Mouse (Mus musculus) 416B (cell line): ENCODE data around the gene Crtc2.
"Not testable (repeated sequence)": the region's sequence is repeated elsewhere in the genome, so short reads cannot be mapped to it uniquely, and the experiment has no call there.

Experiments used
- DNase-seq: peaks from one replicate; pipeline ENCODE4 v3.0.0; 2011; ENCODE audit warnings: low read depth

Crtc2 gene

DNA sequence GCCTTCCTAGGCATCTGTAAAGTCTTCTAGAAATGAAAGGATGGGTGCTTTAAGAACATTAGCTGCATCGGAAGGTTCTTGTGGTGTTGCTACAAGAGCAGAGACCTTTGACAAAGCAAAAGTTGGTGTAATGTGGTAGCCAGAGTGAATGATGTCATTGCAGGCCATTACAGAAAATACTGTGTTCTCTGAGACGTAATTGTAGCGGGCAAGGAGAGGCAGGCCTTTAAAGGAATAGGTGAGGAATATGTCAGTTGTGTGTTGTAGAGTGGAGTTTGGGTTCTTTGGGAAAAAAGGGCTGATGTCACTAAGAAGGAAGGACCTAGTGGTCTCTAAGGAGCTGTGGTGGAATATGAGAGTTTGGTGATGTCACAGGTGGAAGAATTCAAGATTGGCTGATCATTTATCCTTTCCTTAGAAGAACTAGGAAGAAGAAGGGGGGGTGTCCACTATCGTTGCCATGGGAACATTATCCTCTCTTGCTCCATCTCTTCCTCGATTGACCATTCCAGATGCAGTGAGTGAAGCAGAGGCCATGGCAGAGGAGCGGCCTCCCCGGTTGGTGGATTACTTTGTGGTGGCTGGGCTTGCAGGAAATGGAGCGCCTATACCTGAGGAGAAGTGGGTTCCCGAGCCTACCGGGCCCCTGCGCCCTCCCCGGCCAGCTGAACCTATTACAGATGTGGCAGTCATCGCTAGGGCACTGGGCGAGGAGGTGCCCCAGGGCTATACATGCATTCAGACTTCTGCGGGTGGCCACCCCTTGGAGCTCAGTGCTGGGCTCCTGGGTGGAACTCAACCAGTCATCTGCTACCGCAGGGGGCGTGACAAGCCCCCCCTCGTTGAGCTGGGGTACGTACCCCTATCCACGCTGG, 13.2 kb downstream of the Crtc2 start:
- DNase-seq: peak; percentile 44

DNA sequence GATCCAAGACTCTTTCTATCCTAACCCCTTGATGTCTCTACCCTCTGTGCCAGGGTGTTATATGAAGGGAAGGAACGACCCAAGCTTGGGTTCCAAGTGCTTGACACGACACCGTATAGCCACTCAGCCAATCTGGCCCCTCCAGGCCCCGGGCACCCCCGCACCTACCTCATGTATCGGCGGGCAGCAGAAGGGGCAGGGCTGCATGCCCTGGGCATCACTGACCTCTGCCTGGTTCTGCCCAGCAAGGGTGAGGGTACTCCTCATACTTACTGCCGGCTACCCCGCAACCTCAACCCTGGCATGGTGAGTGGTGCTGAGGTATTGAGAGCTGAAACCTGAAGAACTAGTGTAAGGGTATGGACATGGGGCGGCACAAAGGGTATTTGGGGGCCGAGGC, 14.2 kb downstream of the Crtc2 start:
- no peak for DNase-seq

DNA sequence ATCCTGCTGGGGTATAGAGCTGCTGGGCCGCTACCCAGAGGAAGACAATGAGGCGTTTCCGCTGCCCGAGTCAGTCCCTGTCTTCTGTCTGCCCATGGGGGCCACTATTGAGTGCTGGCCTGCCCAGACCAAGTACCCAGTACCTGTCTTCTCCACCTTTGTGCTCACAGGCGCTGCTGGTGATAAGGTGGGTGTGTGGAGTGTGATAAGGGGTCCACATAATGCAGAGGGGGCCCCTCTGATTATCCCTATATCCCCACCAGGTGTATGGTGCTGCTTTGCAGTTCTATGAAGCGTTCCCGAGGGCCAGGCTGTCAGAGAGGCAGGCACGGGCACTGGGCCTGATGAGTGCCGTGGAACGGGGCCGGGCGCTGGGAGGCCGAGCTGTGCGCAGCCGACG, 15.0 kb downstream of the Crtc2 start:
- no peak for DNase-seq

DNA sequence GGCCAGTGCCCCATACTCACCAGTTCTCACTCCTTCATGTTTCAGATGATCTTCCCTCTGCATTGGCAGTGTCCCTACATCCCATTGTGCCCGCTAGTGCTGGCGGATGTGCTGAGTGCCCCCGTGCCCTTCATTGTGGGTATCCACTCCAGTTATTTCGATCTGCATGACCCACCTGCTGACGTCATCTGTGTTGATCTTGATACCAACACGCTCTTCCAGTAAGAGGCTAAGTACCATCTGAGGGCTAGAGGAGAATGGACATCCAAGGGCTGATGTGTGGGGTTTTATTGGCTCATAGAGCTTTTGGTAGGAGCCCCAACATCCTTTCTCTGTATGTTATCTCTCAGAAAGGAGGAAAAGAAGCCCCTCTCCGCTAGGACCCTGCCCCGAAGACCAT, 16.8 kb downstream of the Crtc2 start:
- no peak for DNase-seq

DNA sequence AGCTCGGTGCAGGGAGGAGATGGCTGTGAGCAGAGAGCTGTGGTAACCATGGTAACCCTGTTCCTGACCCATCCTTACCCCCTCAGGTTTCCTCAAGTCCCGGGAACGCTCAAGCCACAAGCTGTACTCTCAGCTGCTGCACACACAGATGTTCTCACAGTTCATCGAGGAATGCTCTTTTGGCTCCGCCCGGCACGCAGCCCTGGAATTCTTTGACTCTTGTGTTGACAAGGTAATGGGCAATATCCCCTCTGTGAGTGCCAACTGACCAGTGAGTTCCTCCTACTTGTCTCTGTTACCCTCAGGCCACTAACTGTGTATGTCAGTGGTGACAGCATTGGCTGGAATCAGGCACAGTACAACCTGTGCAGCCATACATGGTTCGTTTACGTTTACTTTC, 18.2 kb downstream of the Crtc2 start:
- DNase-seq: no peak

DNA sequence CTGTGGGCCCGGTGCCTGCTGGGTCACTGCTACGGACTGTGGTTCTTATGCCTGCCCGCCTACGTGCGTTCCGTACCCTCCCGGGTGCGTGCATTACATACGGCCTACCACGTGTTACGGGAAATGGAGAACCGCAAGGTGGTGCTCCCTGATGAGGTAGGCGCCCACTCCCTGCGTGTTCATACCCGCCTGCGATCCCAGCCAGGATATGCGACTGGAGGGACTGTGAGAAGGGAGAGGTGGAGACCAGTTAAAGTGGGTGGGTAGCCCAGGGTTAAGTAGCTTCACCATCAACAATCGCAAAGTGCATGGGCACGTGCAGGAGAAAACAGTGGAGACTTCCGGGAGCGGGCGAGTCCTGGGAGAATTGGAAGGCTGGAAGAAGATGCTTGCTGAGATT, 19.9 kb downstream of the Crtc2 start:
- no peak for DNase-seq

DNA sequence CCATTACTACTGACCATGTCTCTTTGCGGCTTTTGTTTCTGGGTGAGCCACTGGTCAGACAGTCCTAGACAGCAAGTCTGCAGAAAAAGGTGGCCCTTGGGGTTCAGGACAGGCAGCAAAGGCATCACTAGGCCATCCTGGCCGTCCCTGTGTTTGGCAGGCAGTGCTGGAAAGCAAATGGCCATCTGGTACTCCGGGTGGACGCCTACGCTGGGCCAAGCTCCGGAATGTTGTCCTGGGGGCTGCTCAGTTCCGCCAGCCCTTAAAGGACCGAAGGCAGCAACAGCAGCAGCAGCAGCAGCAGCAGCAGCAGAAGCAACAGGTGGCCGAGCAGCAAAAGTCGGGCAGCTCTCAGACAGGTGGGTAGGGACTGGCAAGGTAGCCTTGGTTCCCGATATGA, 21.3 kb downstream of the Crtc2 start:
- no peak for DNase-seq

DNA sequence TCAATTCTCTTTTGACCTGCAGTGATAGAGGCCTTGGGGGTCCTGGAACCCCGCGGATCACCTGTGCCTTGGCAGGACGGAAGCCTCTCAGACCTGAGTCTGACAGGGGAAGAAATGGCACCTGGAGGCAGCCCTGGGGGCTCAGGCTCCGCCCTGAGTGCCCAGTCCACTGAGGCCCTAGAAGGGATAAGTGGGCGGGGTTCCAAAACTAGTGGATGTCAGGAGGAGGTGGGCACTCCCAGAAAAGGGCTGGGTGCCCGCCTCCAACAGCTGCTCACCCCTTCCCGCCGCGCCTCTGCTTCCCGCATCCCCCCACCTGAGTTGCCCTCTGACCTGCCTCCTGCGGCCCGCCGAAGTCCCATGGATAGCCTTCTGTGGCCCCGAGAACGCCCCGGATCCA, 22.9 kb downstream of the Crtc2 start:
- DNase-seq: no peak

DNA sequence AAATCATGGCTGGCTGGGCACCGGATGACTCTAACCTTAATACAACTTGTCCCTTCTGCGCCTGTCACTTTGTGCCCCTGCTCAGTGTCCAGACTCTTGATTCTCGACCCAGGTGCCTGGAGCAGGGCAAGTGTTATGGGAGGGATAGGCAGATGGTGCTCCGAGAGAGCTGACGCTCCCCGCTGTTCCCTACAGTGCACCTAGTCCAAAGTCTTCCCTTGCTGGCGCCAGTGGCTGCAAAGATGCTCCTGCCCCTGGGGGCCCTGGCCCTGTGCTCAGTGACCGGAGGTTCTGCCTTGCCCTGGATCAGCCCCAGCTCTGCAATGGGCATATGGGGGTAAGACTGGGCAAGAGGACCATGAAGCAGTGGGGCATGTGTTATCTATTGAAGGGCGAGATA, 23.8 kb downstream of the Crtc2 start:
- DNase-seq: no peak

DNA sequence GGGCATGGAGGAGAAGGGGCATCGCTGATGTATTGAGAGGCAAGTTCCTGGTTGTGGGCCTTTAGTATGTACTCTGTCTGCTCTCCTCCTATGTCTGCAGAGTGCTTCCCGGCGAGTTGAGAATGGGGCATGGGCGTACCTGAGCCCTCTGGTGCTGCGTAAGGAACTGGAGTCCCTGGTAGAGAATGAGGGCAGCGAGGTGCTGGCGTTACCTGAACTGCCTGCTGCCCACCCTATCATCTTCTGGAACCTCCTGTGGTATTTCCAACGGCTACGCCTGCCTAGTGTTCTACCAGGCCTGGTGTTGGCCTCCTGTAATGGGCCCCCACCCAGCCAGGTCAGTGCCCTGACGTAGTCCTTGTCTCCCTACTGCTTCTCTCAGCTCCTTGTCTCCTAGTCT, 24.2 kb downstream of the Crtc2 start:
- DNase-seq: no peak

DNA sequence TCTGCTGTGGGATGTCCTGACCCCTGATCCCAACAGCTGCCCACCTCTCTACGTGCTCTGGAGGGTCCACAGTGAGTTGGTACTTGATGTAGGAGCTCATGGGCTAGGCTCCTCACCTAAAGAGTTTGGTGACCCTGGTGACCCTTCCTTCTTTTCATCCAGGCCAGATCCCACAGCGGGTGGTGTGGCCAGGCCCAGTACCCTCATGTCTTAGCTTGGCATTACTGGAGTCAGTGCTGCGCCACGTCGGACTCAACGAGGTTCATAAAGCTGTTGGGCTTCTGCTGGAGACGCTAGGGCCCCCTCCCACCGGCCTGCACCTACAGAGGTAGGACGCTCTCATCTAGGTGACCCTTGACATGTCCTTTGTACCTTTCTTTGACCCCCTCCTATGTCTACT, 25.3 kb downstream of the Crtc2 start:
- no peak for DNase-seq

DNA sequence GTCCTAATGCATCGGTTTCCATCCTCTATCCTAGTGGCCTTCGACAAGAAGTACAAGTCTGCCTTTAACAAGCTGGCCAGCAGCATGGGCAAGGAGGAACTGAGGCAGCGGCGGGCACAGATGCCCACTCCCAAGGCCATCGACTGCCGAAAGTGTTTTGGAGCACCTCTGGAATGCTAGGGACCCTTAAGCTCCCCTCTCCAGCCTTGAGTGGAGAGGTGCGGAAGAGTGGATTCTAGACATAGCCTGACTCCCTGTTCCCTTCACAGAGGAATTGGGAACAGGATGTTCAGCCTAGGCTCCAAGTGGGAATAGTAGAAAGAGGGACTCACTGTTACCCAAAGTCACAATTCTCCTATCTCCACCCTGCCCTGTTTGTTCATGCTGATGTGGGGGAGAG, 25.8 kb downstream of the Crtc2 start:
- no peak for DNase-seq

DNA sequence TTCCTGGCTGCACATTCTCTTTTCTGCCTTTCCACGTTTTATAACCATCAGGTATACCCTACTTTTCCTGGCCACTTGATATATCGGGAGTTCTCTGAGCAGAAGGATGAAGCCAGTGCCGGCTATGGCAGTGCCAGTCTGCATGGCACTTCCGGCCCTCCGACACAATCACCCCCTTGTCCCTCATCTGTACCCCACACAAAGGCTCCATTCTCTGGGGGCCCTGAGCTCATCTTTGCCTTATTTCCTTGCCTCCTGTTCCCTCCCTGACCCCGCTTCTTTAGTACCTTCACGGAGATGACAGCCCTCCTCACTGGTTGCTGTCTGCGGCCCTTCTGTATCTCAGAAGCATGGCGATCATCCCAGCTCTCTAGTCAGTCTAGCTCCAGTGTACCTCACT, 26.7 kb downstream of the Crtc2 start:
- DNase-seq: no peak

DNA sequence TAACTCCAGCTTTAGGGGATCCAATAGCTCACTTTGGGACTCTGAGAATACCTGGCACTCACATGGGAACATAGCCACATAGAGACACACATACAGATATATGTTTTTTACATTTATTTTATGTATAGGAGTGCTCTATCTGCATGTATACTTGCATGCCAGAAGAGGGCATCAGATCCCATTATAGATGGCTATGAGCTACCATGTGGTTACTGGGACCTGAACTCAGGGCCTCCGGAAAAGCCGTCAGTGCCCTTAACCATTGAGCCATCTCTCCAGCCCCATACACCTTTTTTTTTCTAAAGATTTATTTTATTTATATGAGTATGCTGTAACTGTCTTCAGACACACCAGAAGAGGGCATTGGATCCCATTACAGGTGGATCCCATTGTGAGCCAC, 30.2 kb downstream of the Crtc2 start:
- no peak for DNase-seq

DNA sequence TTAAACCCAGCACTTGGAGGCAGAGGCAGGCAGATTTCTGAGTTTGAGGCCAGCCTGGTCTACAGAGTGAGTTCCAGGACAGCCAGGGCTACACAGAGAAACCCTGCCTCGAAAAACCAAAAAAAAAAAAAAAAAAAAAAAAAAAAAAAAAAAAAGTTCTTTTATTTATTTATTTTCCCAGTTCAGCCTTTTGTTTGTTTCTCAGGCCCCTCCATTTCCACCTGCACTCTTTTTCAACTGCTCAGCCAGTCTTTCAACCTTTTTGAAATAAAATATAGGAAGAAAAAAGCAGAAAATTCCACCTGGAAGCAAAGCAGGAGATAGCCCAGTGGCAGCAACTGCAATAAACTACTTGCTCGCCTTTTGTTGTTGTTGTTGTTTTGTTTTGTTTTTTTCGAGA, 35.4 kb downstream of the Crtc2 start:
- not testable (repeated sequence) for DNase-seq

DNA sequence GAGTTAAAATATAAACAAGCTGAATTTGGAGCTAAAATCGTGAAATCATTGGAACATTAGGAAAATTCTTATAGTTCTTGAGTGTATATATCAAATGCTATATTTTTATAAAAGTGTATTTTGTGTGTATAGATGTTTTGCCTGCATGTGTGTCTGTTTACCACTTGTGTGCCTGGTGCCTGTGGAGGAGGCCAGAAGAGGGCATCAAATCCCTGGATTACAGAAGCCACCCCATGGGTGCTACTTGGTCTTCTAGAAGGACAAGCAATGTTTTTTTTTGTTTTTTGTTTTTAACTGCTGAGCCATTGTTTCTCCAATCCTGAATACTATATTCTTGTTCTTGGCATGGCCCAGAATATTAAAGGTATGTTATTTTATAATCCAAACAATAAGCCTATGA, 36.6 kb downstream of the Crtc2 start:
- DNase-seq: peak; percentile 58

DNA sequence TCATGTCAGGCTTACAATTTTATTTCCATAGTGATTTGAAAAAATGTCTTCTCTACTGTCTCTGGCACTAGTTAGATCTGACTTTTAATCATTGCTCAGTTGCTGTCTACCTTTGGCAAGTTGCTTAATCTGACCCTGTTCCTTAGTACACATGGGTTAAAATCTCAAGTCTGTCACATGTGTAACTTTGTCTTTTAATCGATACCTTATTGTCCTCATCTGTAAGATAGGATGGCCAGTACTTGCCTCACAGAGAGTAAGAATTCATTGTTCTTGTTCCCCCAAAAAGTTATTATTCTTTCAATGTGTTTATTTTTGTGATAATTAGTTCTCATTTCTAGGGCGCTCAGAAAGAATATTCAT, 38.0 kb downstream of the Crtc2 start:
- DNase-seq: no peak

DNA sequence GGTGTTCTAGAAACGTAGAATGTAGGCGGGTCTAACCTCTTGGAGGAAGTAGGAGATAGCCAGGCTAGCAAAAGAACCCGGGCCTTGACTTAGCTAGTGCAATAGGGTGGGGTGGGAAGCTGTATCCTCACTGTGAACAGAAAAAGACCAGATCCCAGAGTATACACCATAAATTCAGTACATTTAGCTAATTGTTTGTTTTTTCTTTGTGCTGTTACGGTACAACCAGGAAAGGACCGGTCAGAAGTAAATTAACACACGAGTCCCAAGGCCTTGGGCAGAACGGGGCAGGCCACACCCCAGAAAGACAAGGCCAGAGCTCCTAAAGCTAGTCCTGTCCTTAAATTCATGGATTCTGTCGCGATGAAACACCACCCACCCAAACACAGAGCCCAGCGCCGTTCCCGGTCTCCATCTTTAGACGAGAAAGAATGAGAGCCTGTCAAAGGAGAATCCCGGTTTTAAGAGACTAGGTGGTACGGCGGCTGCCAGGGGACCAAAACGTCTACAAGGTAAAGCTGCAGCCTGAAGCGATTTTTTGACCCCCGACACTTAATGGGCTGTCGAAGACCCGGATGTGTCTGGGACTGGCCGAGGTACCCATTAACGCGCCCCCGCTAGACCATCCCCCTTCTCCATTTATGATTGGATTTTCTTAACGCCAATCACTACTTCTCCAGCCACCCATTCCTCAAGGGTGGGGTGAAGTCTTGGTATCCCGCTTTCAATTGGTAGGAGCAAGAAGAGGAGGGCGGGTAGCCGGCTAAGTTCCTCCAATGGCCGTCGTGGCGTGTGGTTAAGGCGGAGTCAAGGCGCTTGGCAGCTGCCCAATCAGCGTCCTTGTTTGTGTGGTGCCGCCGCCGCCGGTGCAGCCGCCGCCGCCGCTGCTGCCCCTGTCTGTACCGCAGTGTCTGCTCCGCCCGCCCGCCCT, 38.6 kb downstream of the Crtc2 start, which contains the start of gene Gatad2b:
Gene Gatad2b (plus strand): TSS at position 834 of the 931 bp plus-strand sequence.
- peak; percentile 100 for DNase-seq

DNA sequence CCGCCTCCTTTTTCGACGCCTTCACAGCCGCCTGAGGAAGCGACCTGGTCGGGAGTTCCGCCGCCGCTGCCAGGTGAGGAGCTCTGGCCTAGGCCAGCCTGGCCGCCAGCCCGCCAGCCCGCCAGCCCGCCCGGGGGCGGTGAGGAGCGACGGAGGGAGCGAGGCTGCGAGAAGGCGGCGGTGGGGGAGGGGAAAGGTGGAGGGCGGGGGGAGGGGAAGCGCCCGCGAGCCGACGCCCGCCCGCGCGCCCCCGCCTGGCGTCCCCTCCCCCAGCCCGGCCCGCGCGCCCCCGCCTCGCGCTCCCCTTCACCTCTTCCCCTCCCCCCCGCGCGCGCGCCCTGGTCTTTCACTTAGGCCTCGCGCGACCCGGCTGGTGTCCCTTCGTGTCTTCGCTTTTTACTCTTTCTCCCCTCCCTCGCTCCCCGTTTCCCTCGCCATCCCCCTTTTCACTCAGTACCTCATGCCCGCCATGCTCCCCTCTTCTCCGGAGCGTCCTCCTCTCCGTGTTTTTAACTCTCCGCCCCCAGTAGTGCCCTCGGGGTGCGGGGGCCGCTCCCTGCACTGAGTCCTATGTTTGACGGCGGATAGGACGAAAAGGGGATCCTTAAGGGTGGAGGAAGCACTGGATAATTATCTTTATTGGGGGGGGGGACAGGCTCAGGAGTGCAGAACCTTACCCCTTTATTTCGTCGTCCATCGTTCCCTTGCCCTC, 39.5 kb downstream of the Crtc2 start:
- peak; percentile 61 for DNase-seq

DNA sequence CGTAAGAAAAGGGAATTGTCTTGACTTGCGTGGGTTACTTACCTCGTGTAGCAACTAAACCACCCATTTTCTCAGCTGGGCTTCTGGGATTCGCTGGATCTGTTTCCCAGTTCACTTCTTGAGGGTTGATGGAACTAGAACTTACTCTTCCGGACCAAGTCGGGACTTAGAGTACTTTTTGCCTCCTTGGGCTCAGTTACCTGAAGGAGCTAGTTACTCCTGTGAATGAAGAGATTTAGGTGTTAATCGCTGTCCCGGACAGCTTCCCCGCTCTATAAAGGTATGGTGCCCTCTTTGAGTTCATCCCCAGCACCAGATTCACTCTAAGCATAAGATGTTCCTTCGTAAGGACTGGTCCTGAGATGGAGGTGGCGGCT, 40.1 kb downstream of the Crtc2 start:
- peak; percentile 39 for DNase-seq

DNA sequence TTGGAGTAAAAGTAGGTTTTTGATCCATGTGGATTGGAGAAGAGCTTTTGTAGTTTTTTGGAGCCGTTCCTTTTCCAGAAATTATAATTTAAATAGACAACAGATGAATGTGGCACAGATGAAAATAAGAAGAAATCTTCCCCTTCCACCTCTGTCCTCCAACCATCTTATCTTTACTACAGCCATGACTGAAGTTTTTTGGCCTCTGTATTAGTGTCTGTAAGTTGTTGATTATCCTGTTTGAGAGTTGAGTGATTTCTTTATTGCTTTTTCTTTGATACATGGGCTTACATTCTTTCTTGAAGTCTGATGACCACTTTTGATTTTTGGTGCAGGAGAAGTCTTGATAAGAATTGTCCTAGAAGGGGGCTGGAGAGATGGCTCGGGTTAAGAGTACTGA, 40.7 kb downstream of the Crtc2 start:
- DNase-seq: no peak

DNA sequence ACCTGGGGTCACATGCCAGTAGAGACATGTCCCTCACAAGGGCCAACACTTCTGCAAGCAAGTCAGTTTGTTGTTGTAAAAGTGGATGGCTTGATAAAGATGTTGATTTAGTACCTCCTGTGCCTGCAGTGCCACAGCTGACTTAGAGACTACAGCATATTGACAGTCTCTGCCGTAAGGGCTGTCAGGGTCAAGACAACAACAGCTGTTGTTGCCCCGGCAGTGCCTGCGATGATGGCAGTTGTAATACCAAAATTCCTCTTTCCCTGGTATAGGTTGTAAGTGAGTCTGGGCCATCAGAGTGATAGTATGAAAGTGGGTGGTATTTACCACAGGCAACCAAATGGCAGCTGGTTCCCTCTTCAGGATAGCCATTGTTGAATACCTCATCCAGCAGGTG, 51.8 kb downstream of the Crtc2 start:
- no peak for DNase-seq

DNA sequence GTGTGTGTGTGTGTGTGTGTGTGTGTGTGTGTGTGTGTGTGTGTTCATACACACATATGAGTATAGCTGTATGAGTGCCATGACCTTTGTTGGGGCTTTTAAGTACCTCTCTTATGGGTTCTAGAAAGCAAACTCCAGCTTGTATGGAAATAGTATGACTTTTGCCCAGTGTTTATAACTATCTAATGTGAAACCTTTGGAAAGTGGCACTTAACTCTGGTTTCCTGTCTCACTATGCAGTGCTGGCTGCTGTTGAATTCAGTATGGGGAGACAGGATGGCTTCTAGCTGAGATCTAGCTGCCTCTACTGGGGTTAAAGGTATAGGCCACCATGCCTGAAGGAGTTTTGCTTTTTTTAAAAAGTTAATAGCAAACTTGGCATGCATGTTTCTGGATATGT, 55.6 kb downstream of the Crtc2 start:
- peak; percentile 40 for DNase-seq
